8 mouse cellular contexts compared by ENCODE assay signal in genomic region chr1:163314829-163315301, GRCm38 (mm10). TPM values are rescaled to one million over a fixed set of nuclear protein-coding genes. Genes with fewer than 3 reads are reported as not detected.
DNase-seq lines count a peak whose midpoint lies in the region; ATAC-seq and TF ChIP-seq lines count a peak whose summit lies in the region.
"Had no signal": no experiment of that assay in that cellular context is flagged by ENCODE, and none has a peak within 500 bp of the region (broad histone marks: within the 10 kb centered on the region; RNA-seq: fewer than 3 reads in every experiment).

No protein-coding gene starts in this region.

- H3K9ac ChIP-seq in lung, postnatal 0 days (replicated peaks; ENCODE audit: low read depth) = no peak overlapping the region
- H3K9ac ChIP-seq in forebrain, embryonic 13.5 days = peak overlapping the region; percentile 81
- H3K9ac ChIP-seq in liver, embryonic 12.5 days = no peak overlapping the region
- no peak overlapping the region for H3K9ac ChIP-seq in stomach, postnatal 0 days (ENCODE audit: low read length)

- no peak overlapping the region; the same call in 1 of the 2 replicates for H3K4me3 ChIP-seq in lung, postnatal 0 days (ENCODE audit: low read depth, low read length)
- H3K4me3 ChIP-seq in forebrain, embryonic 13.5 days = peak overlapping the region; percentile 57
- H3K4me3 ChIP-seq in liver, embryonic 12.5 days = peak overlapping the region; percentile 14; the same call in 1 of the 2 replicates
- peak overlapping the region; percentile 56; the same call in 1 of the 2 replicates for H3K4me3 ChIP-seq in stomach, postnatal 0 days (ENCODE audit: low read depth, low read length)

- no peaks in the 10 kb centered on the region for H3K4me1 ChIP-seq in lung, postnatal 0 days (ENCODE audit: insufficient read depth, low read depth, low read length)
- H3K4me1 ChIP-seq in forebrain, embryonic 13.5 days = peaks cover 46% of the 10 kb centered on the region
- H3K4me1 ChIP-seq in liver, embryonic 12.5 days = no peaks in the 10 kb centered on the region
- no peaks in the 10 kb centered on the region for H3K4me1 ChIP-seq in stomach, postnatal 0 days (replicated peaks; ENCODE audit: control insufficient read depth, insufficient read depth)

- TF ChIP-seq CTCF in lung, postnatal 0 days (IDR thresholded peaks at IDR 0.05) = no peak
- no peak for TF ChIP-seq CTCF in stomach, postnatal 0 days (IDR thresholded peaks at IDR 0.05; ENCODE audit: low read depth)

- WGBS in lung, postnatal 0 days = 4% methylated on average over 23 of the region's 23 CpGs
- 2% methylated on average over 23 of the region's 23 CpGs for WGBS in forebrain, embryonic 13.5 days
- WGBS in liver, embryonic 12.5 days (ENCODE audit: insufficient replicate concordance) = 3% methylated on average over 23 of the region's 23 CpGs
- 4% methylated on average over 23 of the region's 23 CpGs for WGBS in stomach, postnatal 0 days

- TF ChIP-seq EP300 in lung, postnatal 0 days (IDR thresholded peaks at IDR 0.05) = no peak
- no peak for TF ChIP-seq EP300 in stomach, postnatal 0 days (optimal IDR thresholded peaks at IDR 0.05)

- no peaks in the 10 kb centered on the region for H3K9me3 ChIP-seq in lung, postnatal 0 days (ENCODE audit: low read length)
- H3K9me3 ChIP-seq in forebrain, embryonic 13.5 days (replicated peaks) = no peaks in the 10 kb centered on the region
- no peaks in the 10 kb centered on the region for H3K9me3 ChIP-seq in liver, embryonic 12.5 days (replicated peaks)
- no peaks in the 10 kb centered on the region for H3K9me3 ChIP-seq in stomach, postnatal 0 days (ENCODE audit: control insufficient read depth, low read length)

- no peak for DNase-seq in lung, postnatal 0 days (ENCODE audit: low spot score)
- DNase-seq in lung, adult 18-20 months = no peak
- peak; percentile 18 for DNase-seq in stomach, postnatal 0 days (ENCODE audit: low spot score)
- DNase-seq: adrenal gland, adult 2 months had no signal

- H3K27me3 ChIP-seq in lung, postnatal 0 days (replicated peaks; ENCODE audit: insufficient read depth, low read length) = peaks cover 23% of the 10 kb centered on the region; the same call in 1 of the 2 replicates
- peaks cover 48% of the 10 kb centered on the region for H3K27me3 ChIP-seq in forebrain, embryonic 13.5 days
- H3K27me3 ChIP-seq in liver, embryonic 12.5 days (replicated peaks) = peaks cover 64% of the 10 kb centered on the region
- H3K27me3 ChIP-seq in stomach, postnatal 0 days (ENCODE audit: control insufficient read depth, insufficient read depth, low read length) = peaks cover 2% of the 10 kb centered on the region; the same call in 1 of the 2 replicates

- H3K27ac ChIP-seq in lung, postnatal 0 days (ENCODE audit: low read length) = no peak overlapping the region
- H3K27ac ChIP-seq in forebrain, embryonic 13.5 days = no peak overlapping the region
- no peak overlapping the region for H3K27ac ChIP-seq in liver, embryonic 12.5 days
- no peak overlapping the region for H3K27ac ChIP-seq in stomach, postnatal 0 days (replicated peaks)

- H3K36me3 ChIP-seq in lung, postnatal 0 days (ENCODE audit: insufficient read depth, low read length) = no peaks in the 10 kb centered on the region
- no peaks in the 10 kb centered on the region for H3K36me3 ChIP-seq in forebrain, embryonic 13.5 days (ENCODE audit: poor library complexity, severe bottlenecking)
- no peaks in the 10 kb centered on the region for H3K36me3 ChIP-seq in liver, embryonic 12.5 days
- H3K36me3 ChIP-seq in stomach, postnatal 0 days (ENCODE audit: control insufficient read depth, insufficient read depth, low read length) = no peaks in the 10 kb centered on the region

- peak overlapping the region; percentile 83; the same call in 1 of the 2 replicates for H3K4me2 ChIP-seq in lung, postnatal 0 days (replicated peaks; ENCODE audit: low read depth, low read length)
- peak overlapping the region; percentile 93 for H3K4me2 ChIP-seq in forebrain, embryonic 13.5 days
- peak overlapping the region; percentile 68 for H3K4me2 ChIP-seq in liver, embryonic 12.5 days
- peak overlapping the region; percentile 80 for H3K4me2 ChIP-seq in stomach, postnatal 0 days (replicated peaks; ENCODE audit: low read depth)

- no peak for ATAC-seq in lung, postnatal 0 days
- no peak for ATAC-seq in forebrain, embryonic 13.5 days
- ATAC-seq in liver, embryonic 12.5 days = no peak
- ATAC-seq in stomach, postnatal 0 days (ENCODE audit: low FRiP score, low TSS enrichment) = no peak
- ATAC-seq in CD4-positive, CD25-positive, alpha-beta regulatory T cell, adult 4 months = no peak
- no peak for ATAC-seq in frontal cortex, adult (ENCODE audit: low TSS enrichment)

RNA-seq across cellular contexts. Expression of gene Prrx1, which starts 1.4 kb away (rescaled TPM):
- polyA plus RNA-seq in lung, postnatal 0 days (2015; fragmentation: Nextera tagmentation; extraction: Ambion mirVana) = 3.6 and 4.6 TPM in 2 replicates
- polyA plus RNA-seq in forebrain, embryonic 13.5 days (2015; fragmentation: Nextera tagmentation; extraction: Ambion mirVana) = 8.6 and 9.1 TPM in 2 replicates
- 0.62 and 1.2 TPM in 2 replicates for polyA plus RNA-seq in liver, embryonic 12.5 days (2016; fragmentation: Nextera tagmentation; extraction: Ambion mirVana)
- polyA plus RNA-seq in stomach, postnatal 0 days (2015; fragmentation: Nextera tagmentation; extraction: Ambion mirVana) = 2.7 and 2.8 TPM in 2 replicates
- polyA plus RNA-seq in CD4-positive, CD25-positive, alpha-beta regulatory T cell, adult 4 months (2017; shearing (Covaris generic)) = not detected
